Mouse (Mus musculus): ENCODE results near the gene Rerg. TPM values are rescaled to one million over a fixed set of nuclear protein-coding genes. Genes with fewer than 3 reads are reported as not detected.
A peak's percentile ranks its signal among the peaks of the same experiment; 100 is the strongest.

Gene Rerg
- polyA plus RNA-seq, 1 experiment from 2014 or later: 23.9 TPM

DNA sequence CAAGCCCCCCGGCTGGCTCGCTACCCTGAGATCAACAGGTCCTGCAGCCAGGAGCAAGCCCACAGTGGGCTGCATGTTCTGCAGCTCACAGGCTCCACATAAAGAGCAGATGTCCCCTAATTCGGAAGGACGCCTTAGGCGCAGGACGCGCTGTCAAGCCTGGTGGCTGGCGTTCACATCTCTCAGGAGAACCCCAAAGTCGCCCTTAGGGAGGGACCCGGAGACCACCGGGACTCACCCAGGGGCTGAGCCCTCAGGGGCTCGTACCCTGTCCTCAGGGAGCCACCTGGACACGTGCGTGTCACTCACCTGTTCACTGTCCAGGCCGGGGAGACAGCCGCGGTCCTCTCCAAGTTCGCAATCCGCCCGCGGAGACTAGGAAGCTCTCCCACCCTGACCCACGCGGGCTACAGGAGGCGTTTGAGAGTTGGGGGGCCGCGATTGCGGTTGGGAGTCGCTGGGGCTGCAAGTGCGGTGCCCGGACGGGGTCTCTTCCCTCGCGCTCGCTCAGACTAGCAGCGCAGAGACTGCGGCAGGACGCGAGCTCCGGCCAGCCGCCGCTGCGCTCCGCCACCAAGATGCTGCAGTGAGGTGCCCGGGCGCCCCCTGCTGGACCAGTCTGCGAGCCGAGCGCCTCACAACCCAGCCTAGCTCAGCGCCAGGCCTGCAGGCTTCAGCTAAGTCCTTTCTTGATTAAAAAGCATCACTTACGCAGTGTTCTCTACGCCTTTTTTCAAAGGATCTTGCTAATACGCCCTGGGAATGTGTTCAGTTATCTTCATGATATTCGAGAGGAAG, 927 bp downstream of the Rerg start:
- 1% methylated on average over 53 of the region's 53 CpGs for WGBS
- no peaks in the 10 kb centered on the region for H3K9me3 ChIP-seq (replicated peaks; ENCODE audit: low read length)
- no peaks in the 10 kb centered on the region for H3K4me1 ChIP-seq (replicated peaks; ENCODE audit: insufficient read depth, low read length)
- peak overlapping the region; percentile 60 for H3K9ac ChIP-seq (ENCODE audit: low read depth, low read length)
- H3K36me3 ChIP-seq (ENCODE audit: insufficient read depth, low read length): no peaks in the 10 kb centered on the region
- H3K4me3 ChIP-seq (replicated peaks; ENCODE audit: low read depth, low read length): peak overlapping the region; percentile 44
- peak overlapping the region; percentile 87 for H3K27ac ChIP-seq
- ATAC-seq (replicated peaks; ENCODE audit: low FRiP score, low read depth) (peak; percentile 84), DNase-seq (ENCODE audit: low spot score) (peak; percentile 92)
- peak; percentile 97 for TF ChIP-seq CTCF (IDR thresholded peaks at IDR 0.05; ENCODE audit: low read depth)
- peak overlapping the region; percentile 66 for H3K4me2 ChIP-seq (ENCODE audit: low read length)
- H3K27me3 ChIP-seq (ENCODE audit: insufficient read depth, low read length): no peaks in the 10 kb centered on the region

DNA sequence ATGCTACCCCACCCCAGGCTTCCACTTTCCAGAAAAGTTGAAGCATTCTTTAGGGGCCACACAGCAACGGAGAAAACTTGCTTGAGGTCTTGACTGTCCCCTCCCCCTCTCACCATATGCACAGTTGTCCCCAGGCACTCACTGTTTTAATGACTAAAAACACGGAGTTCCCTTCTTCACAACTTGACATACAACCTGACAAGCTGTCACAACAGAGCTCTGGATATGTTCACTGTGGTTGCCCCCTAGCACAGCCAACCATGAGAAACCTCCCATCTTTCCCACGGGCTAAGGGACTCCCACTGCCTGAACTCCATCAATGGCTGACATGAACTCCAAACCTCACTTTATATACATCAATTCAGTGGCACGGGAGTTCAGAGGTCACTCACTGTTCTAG, 3.5 kb downstream of the Rerg start:
- Histone ChIP-seq H3K9me3 (replicated peaks; ENCODE audit: low read length) (no peaks in the 10 kb centered on the region), H3K27ac (no peak overlapping the region)

DNA sequence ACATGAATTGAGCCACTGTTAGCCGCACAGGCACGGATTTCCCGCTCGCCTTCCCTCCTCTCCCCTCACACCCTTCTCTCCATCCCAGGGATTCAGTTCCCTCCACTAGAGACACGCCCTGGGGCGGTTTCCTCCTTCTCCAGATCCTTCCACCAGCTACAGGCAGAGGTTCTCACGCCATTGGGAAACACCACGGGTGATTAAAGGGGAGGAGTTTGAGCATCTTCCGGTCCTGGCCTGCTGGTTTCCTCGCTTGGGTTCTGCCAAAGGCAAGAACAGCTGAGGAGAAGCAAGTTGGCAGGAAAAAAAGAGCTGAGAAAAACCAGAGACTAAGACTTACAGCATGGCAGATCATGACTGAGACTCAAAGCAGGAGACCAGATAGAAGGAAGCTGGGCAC, 6.7 kb downstream of the Rerg start:
- TF ChIP-seq CTCF (IDR thresholded peaks at IDR 0.05; ENCODE audit: low read depth): no peak
- Histone ChIP-seq H3K9me3 (replicated peaks; ENCODE audit: low read length) (no peaks in the 10 kb centered on the region), H3K4me2 (ENCODE audit: low read length) (no peak overlapping the region), H3K27me3 (ENCODE audit: insufficient read depth, low read length) (no peaks in the 10 kb centered on the region), H3K9ac (ENCODE audit: low read depth, low read length) (no peak overlapping the region), H3K4me1 (replicated peaks; ENCODE audit: insufficient read depth, low read length) (no peaks in the 10 kb centered on the region), H3K27ac (no peak overlapping the region), H3K4me3 (replicated peaks; ENCODE audit: low read depth, low read length) (no peak overlapping the region), H3K36me3 (ENCODE audit: insufficient read depth, low read length) (no peaks in the 10 kb centered on the region)
- 78% methylated on average over 10 of the region's 10 CpGs for WGBS
- DNase-seq (ENCODE audit: low spot score): no peak
- no peak for ATAC-seq (replicated peaks; ENCODE audit: low FRiP score, low read depth)

More for the DNA sequence above, 3.5 kb downstream of the Rerg start:
- ATAC-seq (replicated peaks; ENCODE audit: low FRiP score, low read depth) (no peak), DNase-seq (ENCODE audit: low spot score) (no peak)
- H3K4me3 ChIP-seq (replicated peaks; ENCODE audit: low read depth, low read length): no peak overlapping the region
- H3K4me2 ChIP-seq (ENCODE audit: low read length): no peak overlapping the region
- no peak overlapping the region for H3K9ac ChIP-seq (ENCODE audit: low read depth, low read length)
- WGBS: 17% methylated on average over 4 of the region's 4 CpGs
- TF ChIP-seq CTCF (IDR thresholded peaks at IDR 0.05; ENCODE audit: low read depth): no peak
- no peaks in the 10 kb centered on the region for H3K36me3 ChIP-seq (ENCODE audit: insufficient read depth, low read length)
- no peaks in the 10 kb centered on the region for H3K4me1 ChIP-seq (replicated peaks; ENCODE audit: insufficient read depth, low read length)
- H3K27me3 ChIP-seq (ENCODE audit: insufficient read depth, low read length): no peaks in the 10 kb centered on the region

DNA sequence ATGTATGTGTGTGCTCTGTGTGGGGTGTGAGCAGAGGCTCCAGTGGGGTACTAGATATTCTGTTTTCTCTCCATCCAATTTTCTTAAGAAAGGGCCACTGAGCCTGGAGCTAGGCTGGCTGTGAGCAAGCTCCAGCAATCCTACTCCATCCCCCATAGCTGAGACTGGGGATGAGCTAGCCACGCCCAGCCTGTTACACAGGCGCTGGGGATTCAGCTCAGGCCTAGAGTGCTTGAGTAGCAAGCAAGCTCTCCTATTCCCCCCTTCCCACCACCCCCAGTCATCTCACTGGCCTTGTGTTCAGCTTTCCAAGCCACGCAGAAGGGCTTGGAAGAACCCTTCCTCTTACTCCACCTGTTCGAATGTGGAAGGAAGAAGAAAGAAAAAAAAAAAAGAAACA, 7.2 kb downstream of the Rerg start:
- no peaks in the 10 kb centered on the region for H3K4me1 ChIP-seq (replicated peaks; ENCODE audit: insufficient read depth, low read length)
- H3K4me3 ChIP-seq (replicated peaks; ENCODE audit: low read depth, low read length): no peak overlapping the region
- ATAC-seq (replicated peaks; ENCODE audit: low FRiP score, low read depth) (no peak), DNase-seq (ENCODE audit: low spot score) (no peak)
- no peak overlapping the region for H3K9ac ChIP-seq (ENCODE audit: low read depth, low read length)
- H3K27ac ChIP-seq: no peak overlapping the region
- no peaks in the 10 kb centered on the region for H3K27me3 ChIP-seq (ENCODE audit: insufficient read depth, low read length)
- no peak for TF ChIP-seq CTCF (IDR thresholded peaks at IDR 0.05; ENCODE audit: low read depth)
- H3K4me2 ChIP-seq (ENCODE audit: low read length): no peak overlapping the region
- WGBS: 87% methylated on average over 4 of the region's 4 CpGs
- no peaks in the 10 kb centered on the region for H3K36me3 ChIP-seq (ENCODE audit: insufficient read depth, low read length)
- H3K9me3 ChIP-seq (replicated peaks; ENCODE audit: low read length): no peaks in the 10 kb centered on the region

DNA sequence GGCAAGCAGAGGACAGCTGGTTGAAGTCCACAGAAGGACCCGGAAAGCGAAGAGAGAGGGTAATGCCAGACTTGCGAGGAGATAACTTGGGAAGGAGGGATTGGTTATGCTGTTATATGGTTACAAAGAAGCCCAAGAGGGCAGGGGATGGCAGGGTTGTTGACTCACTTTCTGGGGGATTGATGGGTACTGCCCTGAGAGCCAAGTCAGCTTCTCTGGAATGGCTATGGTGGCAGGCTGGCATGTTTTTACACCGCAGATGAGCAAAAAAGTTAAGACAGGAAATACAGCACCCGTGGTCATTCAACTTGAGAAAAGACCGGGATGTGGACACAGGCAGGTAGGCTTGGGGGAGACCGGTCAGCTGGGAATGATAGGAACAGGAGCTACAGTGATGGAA, 7.8 kb downstream of the Rerg start:
- no peak for DNase-seq (ENCODE audit: low spot score)
- no peaks in the 10 kb centered on the region for H3K9me3 ChIP-seq (replicated peaks; ENCODE audit: low read length)
- TF ChIP-seq CTCF (IDR thresholded peaks at IDR 0.05; ENCODE audit: low read depth): no peak
- H3K36me3 ChIP-seq (ENCODE audit: insufficient read depth, low read length): no peaks in the 10 kb centered on the region
- H3K4me2 ChIP-seq (ENCODE audit: low read length): no peak overlapping the region
- no peak for ATAC-seq (replicated peaks; ENCODE audit: low FRiP score, low read depth)
- no peaks in the 10 kb centered on the region for H3K27me3 ChIP-seq (ENCODE audit: insufficient read depth, low read length)
- no peak overlapping the region for H3K27ac ChIP-seq
- H3K9ac ChIP-seq (ENCODE audit: low read depth, low read length): no peak overlapping the region
- WGBS: 95% methylated on average over 7 of the region's 7 CpGs
- H3K4me1 ChIP-seq (replicated peaks; ENCODE audit: insufficient read depth, low read length): no peaks in the 10 kb centered on the region
- H3K4me3 ChIP-seq (replicated peaks; ENCODE audit: low read depth, low read length): no peak overlapping the region

DNA sequence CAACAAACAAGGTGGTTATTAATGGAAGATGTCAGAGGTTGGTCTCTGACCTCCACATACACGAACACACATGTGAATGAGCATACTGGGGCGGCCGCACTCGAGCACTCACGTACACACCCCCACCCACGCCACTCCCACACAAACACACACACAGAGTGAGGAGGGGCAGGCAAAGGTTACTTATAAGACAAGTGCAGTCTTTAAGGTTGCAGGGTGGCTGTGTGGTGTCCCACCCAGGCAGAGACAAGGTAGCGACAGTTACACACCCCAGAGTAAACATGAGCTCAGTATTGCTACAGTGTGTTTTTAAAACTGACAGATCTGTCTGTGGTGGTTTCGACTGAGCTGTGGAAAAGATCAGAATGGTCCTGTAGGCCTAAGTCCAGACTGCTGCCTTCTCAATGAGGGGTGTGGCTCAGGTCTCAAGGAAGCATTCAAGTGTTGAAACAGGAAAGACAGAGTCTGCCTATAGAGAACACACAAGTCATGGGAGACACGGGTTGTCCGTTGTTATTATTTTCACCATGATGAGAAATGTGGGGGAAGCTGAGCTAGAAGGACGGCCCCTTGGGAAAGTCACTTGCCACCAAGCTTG, 8.7 kb downstream of the Rerg start:
- Histone ChIP-seq H3K9me3 (replicated peaks; ENCODE audit: low read length) (no peaks in the 10 kb centered on the region), H3K4me1 (replicated peaks; ENCODE audit: insufficient read depth, low read length) (no peaks in the 10 kb centered on the region), H3K27ac (no peak overlapping the region), H3K4me3 (replicated peaks; ENCODE audit: low read depth, low read length) (no peak overlapping the region), H3K9ac (ENCODE audit: low read depth, low read length) (no peak overlapping the region), H3K27me3 (ENCODE audit: insufficient read depth, low read length) (no peaks in the 10 kb centered on the region), H3K4me2 (ENCODE audit: low read length) (no peak overlapping the region), H3K36me3 (ENCODE audit: insufficient read depth, low read length) (no peaks in the 10 kb centered on the region)
- ATAC-seq (replicated peaks; ENCODE audit: low FRiP score, low read depth) (no peak), DNase-seq (ENCODE audit: low spot score) (no peak)
- 57% methylated on average over 11 of the region's 11 CpGs for WGBS
- TF ChIP-seq CTCF (IDR thresholded peaks at IDR 0.05; ENCODE audit: low read depth): no peak

All from kidney, postnatal 0 days (tissue).